Mouse (Mus musculus) adipocyte (in vitro differentiated cells): Measurements from ENCODE around the gene Cited2.

Experiments
- DNase-seq: peaks from one replicate; pipeline ENCODE4 v3.0.0-alpha.2; 2016; ENCODE audit warnings: low spot score

Cited2 gene

GRCm38 (mm10) chr10:17722653-17723410 lies at the start of gene Cited2:
TSS of gene Cited2 (plus strand) at chr10:17723218.
- peak; percentile 96 for DNase-seq

GRCm38 (mm10) chr10:17674454-17674853 lies 48.6 kb upstream of the Cited2 start:
- DNase-seq, result no peak

- DNase-seq, result no peak
Observed at GRCm38 (mm10) chr10:17674869-17675268, 48.1 kb upstream of the Cited2 start.

GRCm38 (mm10) chr10:17676464-17676863 lies 46.6 kb upstream of the Cited2 start:
- DNase-seq, result no peak

- DNase-seq, result no peak
Observed at GRCm38 (mm10) chr10:17677308-17677707, 45.7 kb upstream of the Cited2 start.

- no peak for DNase-seq
Observed at GRCm38 (mm10) chr10:17680432-17681382, 42.3 kb upstream of the Cited2 start.

- DNase-seq, result peak; percentile 22
Observed at GRCm38 (mm10) chr10:17681386-17681785, 41.6 kb upstream of the Cited2 start.

GRCm38 (mm10) chr10:17683852-17684428 lies 39.1 kb upstream of the Cited2 start:
- no peak for DNase-seq

GRCm38 (mm10) chr10:17689806-17690205 lies 33.2 kb upstream of the Cited2 start:
- DNase-seq, result peak; percentile 50

GRCm38 (mm10) chr10:17691709-17692108 lies 31.3 kb upstream of the Cited2 start:
- no peak for DNase-seq

- peak; percentile 44 for DNase-seq
Observed at GRCm38 (mm10) chr10:17695801-17696200, 27.2 kb upstream of the Cited2 start.

GRCm38 (mm10) chr10:17697376-17698265 lies 25.4 kb upstream of the Cited2 start:
- DNase-seq, result peak; percentile 45

- no peak for DNase-seq
Observed at GRCm38 (mm10) chr10:17705466-17705973, 17.5 kb upstream of the Cited2 start.

- no peak for DNase-seq
Observed at GRCm38 (mm10) chr10:17710753-17711152, 12.3 kb upstream of the Cited2 start.

GRCm38 (mm10) chr10:17719009-17719570 lies 3.9 kb upstream of the Cited2 start:
- DNase-seq, result peak; percentile 57

GRCm38 (mm10) chr10:17719646-17720045 lies 3.4 kb upstream of the Cited2 start:
- no peak for DNase-seq

- no peak for DNase-seq
Observed at GRCm38 (mm10) chr10:17720891-17721601, 2.0 kb upstream of the Cited2 start.

- DNase-seq, result peak; percentile 82
Observed at GRCm38 (mm10) chr10:17721602-17722121, 1.4 kb upstream of the Cited2 start.

- peak; percentile 95 for DNase-seq
Observed at GRCm38 (mm10) chr10:17722158-17722557, 860 bp upstream of the Cited2 start.

GRCm38 (mm10) chr10:17723421-17723841 lies 413 bp downstream of the Cited2 start:
- no peak for DNase-seq
